Mouse (Mus musculus) MEL (cell line): Measurements from ENCODE around the gene Trim59.

Experiments
- HCFC1 ChIP-seq: IDR thresholded peaks from 2 replicates; pipeline ENCODE4 v1.6.1; 2012; ENCODE audit warnings: low read depth, mild to moderate bottlenecking, inconsistent platforms, low read length, improper control_type of control experiment, moderate library complexity
- KAT2A ChIP-seq: conservative IDR thresholded peaks from 2 replicates; pipeline ENCODE4 v1.6.1; 2012; ENCODE audit warnings: low read depth, low read length, improper control_type of control experiment, inconsistent platforms
- MAX ChIP-seq: IDR thresholded peaks from 2 replicates; pipeline ENCODE4 v1.6.1; 2011; ENCODE audit warnings: low read length, improper control_type of control experiment
- MXI1 ChIP-seq: IDR thresholded peaks from 2 replicates; pipeline ENCODE4 v1.6.1; 2011; ENCODE audit warnings: mild to moderate bottlenecking, low read depth, low read length, improper control_type of control experiment
- POLR2A ChIP-seq, 2 experiments: IDR thresholded peaks; 2 replicates each; pipeline ENCODE4 v1.6.1; 2011 to 2012; ENCODE audit warnings: low read length in 2 of 2, mild to moderate bottlenecking in 2 of 2, control low read depth in 1 of 2, improper control_type of control experiment in 1 of 2, low read depth in 1 of 2, moderate library complexity in 1 of 2; ENCODE audit not compliant: control insufficient read depth in 1 of 2, insufficient read depth in 1 of 2, poor library complexity in 1 of 2
- POLR2AphosphoS5 ChIP-seq: IDR thresholded peaks from 2 replicates; pipeline ENCODE4 v1.6.1; 2012; ENCODE audit warnings: low read depth, borderline replicate concordance, mild to moderate bottlenecking, inconsistent platforms, low read length, moderate library complexity, mixed read lengths

DNA sequence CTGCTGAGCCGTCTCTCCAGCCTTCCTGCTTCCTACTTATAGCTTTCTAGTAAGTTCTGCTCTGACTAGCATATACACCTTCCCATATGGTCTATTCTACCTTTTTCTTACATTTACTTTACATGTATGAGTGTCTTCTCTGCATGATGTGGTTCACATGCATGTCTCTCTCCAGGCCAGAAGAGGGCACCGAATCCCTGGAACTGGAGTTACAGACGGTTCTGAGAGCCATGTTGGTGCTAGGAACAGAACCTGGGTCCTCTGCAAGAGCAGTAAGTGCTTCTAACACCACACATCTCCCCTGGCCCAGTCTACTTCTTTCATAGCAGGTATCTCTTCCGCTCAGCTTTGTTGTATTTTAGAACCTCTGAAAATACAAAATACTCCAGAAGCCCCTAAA lies 41.8 kb downstream of the Trim59 start:
- no peak for TF ChIP-seq POLR2A (IDR thresholded peaks at IDR 0.05; ENCODE audit: control insufficient read depth in 1 of 2, insufficient read depth in 1 of 2, low read depth in 1 of 2, low read length in 2 of 2, poor library complexity in 1 of 2)
- no peak for TF ChIP-seq MXI1
- TF ChIP-seq HCFC1 = no peak
- TF ChIP-seq MAX = no peak
- no peak for TF ChIP-seq POLR2AphosphoS5
- TF ChIP-seq KAT2A = no peak
